Mouse (Mus musculus) adrenal gland, adult 10 weeks (tissue): ENCODE results near the gene Anapc5. TPM values are rescaled to one million over a fixed set of nuclear protein-coding genes. Genes with fewer than 3 reads are reported as not detected.

Experiments
- polyA plus RNA-seq: library from polyadenylated mRNA; stranded (reverse); fragments of 350-450 nt; fragmentation: Illumina TruSeq; extraction: RNeasy Lipid Tissue Mini Kit (QIAGEN cat#74804); gene quantifications from one replicate; pipeline ENCODE4 v1.2.3, GENCODE M21; 2014; ENCODE audit warnings: low read depth, low replicate concordance

Anapc5 gene
- polyA plus RNA-seq = 205 TPM

GRCm38 (mm10) chr5:122820777-122821523, at the start of gene Anapc5:
TSS of gene Anapc5 (minus strand) at chr5:122821339.

DNA sequence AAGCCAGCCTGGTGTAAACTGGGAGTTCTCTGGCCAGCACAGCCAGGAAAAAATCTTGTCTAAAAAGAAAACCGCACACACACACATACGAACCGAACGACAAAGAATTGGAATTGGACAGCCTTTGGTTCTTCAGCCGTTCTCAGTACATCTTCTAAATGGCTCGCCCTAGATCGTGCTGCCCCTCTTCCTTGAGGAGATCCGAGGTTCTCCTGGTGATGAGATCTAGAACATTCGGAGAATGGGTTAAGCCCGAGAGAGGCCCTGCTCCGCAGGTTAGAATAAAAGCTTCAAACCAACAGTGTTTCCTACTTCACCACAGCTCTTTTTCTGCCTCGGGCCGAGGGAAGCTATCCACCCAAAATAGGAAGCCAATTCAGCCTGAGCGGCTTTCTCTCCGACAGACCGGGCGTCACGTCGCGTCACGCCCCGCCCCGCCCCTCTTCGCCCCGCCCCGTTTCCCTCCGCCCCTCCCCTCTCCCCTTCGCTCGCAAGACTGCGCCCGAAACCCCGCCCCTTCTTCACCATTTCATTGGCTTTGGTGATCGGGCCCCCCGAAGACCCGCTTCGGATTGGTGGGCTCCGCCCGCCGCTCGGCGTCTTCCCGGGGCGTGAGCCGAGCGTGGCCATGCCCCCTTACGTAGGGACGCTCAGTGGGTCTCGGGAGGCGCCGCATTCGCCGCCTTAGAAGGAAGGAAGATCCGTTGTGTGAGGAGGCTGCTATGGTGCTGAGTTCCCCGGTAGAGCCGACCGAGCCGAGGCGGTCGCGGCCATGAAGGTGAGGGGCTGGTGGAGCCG, 28.6 kb upstream of the Anapc5 start, which contains the start of gene Rnf34:
Gene Rnf34, plus strand, starts transcription at position 528 of the 798 bp plus-strand sequence.

DNA sequence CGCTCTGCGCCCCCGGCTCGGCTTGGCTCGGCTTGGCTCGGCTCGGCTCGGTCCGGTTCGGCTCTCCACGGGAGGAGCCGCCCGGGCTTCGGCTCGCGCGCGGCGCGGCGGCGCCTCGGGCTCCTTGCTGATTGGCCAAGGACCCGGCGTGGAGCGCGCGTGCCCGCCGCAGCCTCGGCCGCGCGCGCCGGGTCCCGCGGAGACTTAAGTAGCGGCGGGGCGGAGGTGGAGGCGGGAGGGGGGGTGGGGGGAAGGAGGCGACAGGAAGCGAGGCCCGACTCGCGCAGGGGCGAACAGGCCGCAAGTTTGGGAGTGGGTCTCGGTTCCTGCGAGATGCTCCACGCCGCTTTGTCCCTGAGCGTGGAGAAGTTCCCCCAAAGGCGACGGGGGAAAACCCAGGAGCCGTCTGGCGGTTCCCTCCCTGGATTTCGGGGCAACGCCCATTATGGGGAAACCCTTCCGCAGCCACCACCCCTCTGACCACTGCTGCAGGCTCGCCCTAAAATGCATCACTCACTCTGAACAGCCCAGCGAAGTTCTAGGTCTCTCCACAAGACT, 41.8 kb downstream of the Anapc5 start, which contains the start of gene Camkk2:
Gene Camkk2, minus strand, starts transcription at position 133 of the 558 bp plus-strand sequence.

Other genes with a start within 250 kb of the Anapc5 start
- 42.6 TPM for gene Ift81, start 206.8 kb downstream of the Anapc5 start, polyA plus RNA-seq
- gene P2rx7, start 177.4 kb downstream of the Anapc5 start, polyA plus RNA-seq = 1.7 TPM
- gene P2rx4, start 113.8 kb downstream of the Anapc5 start, polyA plus RNA-seq = 9.4 TPM
- gene Camkk2, start 41.9 kb downstream of the Anapc5 start, polyA plus RNA-seq = 9.6 TPM
- gene Rnf34, start 28.7 kb upstream of the Anapc5 start, polyA plus RNA-seq = 13.9 TPM
- gene Kdm2b, start 168.5 kb upstream of the Anapc5 start, polyA plus RNA-seq = 13.2 TPM
- gene Orai1, start 193.7 kb upstream of the Anapc5 start, polyA plus RNA-seq = 0.82 TPM
- gene Morn3, start 225.7 kb upstream of the Anapc5 start, polyA plus RNA-seq = not detected
- 3.8 TPM for gene Tmem120b, start 247.1 kb upstream of the Anapc5 start, polyA plus RNA-seq